Mouse (Mus musculus) MEL-GATA-1-ER (cell line): ENCODE measurements around the gene 5830473C10Rik.

Experiments used
- DNase-seq: peaks from one replicate; pipeline ENCODE4 v3.0.0-alpha.2; 2012; ENCODE audit warnings: low read depth; ENCODE audit errors: extremely low read depth

Gene 5830473C10Rik

DNA sequence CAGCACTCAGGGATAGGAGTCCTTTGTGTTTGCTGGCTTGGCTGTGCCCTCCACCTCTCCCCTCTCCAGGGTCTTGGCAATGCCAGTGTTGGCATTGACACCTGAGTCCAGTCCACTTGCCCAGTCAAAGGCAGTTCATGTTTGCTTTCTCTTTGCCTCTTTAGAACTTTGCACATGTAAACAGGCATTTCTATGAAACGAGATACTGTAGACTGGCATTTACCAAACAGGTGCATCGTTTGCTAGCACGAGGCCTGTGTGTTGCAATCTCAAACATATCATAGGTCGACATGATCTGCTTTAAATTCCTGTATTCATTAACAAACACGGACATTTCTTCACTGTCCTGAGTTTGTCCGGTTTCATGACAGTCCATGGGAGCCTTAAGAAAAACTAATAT is at the start of gene 5830473C10Rik:
Gene 5830473C10Rik (plus strand): TSS at position 365 of the 400 bp plus-strand sequence.
- no peak for DNase-seq

DNA sequence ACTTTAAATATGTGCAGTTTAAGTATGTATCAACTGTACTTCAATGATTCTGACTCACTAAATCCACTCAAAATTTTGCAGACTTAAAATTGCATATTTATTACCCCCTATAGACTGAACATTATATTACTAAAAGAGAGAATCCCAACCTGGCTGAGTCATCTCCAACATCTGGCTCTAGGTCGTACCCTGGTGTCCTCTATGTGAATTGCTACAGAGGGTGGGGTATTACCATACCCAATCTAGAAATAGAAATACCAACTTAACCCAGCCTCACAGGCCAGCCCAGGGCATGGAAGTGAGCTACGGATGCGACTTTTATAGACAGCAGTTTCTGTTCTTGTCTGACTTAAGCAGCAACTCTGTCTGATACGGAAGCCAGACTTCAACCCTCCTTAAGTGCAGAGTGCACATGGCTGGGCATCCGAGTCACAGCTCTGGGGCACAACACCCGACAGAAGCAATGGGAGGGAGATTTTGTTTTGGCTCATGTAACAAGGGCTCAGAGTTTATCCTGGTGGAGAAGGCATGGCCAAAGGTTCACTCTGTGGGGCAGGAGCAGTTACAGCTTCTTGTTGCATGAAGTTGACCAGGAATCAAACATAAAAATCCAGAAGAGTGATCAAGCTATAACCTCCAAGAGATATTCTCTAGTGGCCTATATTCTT is 48.5 kb upstream of the 5830473C10Rik start:
- DNase-seq = no peak

DNA sequence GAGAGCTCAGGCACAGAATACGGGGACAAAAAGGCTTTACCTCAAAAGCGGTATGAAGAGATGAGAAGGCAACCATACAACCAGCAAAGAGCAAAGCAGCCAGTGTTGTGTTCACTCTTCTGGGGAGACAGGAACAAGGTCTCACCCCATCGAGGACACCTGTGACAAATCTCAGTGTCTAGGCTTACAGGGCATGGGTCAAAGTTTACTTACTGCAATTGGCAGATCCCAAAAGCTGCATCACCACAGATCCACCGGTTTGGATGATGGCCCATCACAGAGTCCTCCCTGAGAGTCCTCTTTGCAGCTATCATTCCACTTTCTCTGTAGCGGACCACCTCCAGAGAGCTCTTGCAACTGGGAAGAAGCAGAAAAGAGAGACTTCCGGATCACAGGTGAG is 45.3 kb upstream of the 5830473C10Rik start:
- DNase-seq = no peak

- no peak for DNase-seq
Observed at GRCm38 (mm10) chr5:90518356-90519100, 42.4 kb upstream of the 5830473C10Rik start, which contains the start of gene Afm. Gene Afm, plus strand, starts transcription at chr5:90518932.

DNA sequence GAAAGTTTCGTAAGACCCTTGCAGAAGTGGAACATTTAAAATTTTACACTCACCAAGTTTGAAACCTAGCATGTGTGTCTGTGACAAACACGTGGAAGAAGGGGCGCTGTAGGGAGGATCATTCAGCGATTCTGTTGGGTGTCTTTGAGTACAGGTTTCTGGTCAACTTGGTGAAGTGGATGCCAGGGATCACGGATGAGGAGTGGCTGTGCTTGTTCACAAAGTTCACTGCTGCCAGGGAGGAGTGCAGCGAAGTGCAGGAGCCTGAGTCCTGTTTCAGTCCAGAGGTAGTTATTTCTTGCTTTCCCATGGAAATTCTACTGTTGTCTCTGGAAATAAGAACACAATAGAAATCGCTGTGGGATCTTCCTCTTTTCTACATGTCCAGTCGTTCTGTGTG is 9.7 kb upstream of the 5830473C10Rik start:
- DNase-seq = no peak

DNA sequence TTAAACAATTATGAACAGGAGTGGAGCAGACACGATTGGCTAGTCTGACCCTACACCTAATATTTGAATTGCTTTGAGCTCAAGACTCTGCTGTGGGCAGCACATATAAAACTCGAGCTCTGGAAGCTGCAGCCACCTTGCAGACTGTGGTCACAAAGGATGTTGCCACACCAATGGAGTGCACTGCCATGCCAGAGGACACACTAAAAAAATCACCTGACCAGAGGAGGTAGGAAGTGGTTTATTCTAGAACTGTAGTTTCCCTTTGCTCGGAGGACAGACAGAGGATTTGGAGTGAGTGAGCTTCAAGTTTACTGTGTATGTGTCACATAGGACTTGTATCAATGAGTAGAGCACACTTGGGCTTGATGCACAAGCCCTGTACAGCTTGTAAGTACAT is 4.9 kb upstream of the 5830473C10Rik start:
- DNase-seq = no peak

GRCm38 (mm10) chr5:90561721-90562275 is 891 bp downstream of the 5830473C10Rik start:
- no peak for DNase-seq

GRCm38 (mm10) chr5:90562880-90563279 is 2.0 kb downstream of the 5830473C10Rik start:
- DNase-seq = no peak

- no peak for DNase-seq
Observed at GRCm38 (mm10) chr5:90564161-90564560, 3.3 kb downstream of the 5830473C10Rik start.

- DNase-seq = no peak
Observed at GRCm38 (mm10) chr5:90565205-90565604, 4.3 kb downstream of the 5830473C10Rik start.

DNA sequence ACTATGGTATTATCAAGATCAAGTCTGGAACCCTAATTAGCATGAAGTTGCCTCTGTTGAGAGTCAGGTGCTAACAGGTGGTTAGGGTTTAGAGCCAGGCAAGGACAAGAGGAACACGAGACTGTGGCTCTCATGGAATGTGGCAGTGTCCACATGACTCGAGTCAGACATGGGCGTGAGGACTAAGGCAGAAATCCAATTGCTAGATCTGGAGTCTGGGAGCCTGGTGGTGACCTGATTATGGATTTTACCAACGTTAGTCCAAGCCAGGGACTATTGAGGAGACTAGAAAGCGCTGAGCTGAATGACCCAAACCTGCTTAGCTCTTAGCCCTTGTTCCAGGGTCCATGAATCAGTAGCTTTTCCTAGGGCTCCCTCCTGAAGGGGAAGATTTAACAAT is 6.9 kb downstream of the 5830473C10Rik start:
- no peak for DNase-seq

DNA sequence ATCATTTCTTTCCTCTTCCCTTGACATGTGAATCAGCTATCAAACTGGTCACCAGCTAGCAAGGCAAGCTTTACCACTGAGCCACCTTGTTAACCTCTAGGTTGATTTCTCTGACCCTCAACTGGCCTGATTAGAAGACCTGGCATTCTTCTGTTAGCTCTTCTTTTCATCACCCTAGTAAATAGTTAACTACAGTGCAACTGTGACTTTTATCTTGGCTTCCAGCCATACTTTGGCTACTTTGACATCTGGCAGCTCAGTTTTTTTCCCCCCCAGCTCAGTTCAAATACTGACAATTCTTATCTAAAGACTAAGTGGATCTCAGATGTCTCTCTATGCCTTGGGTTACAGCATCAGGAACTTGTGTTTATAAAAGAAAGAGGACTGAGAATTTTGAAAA is 7.4 kb downstream of the 5830473C10Rik start:
- DNase-seq = no peak

- DNase-seq = no peak
Observed at GRCm38 (mm10) chr5:90571216-90571615, 10.3 kb downstream of the 5830473C10Rik start.

- DNase-seq = no peak
Observed at GRCm38 (mm10) chr5:90577751-90578150, 16.8 kb downstream of the 5830473C10Rik start.

- no peak for DNase-seq
Observed at GRCm38 (mm10) chr5:90579556-90579955, 18.6 kb downstream of the 5830473C10Rik start.

DNA sequence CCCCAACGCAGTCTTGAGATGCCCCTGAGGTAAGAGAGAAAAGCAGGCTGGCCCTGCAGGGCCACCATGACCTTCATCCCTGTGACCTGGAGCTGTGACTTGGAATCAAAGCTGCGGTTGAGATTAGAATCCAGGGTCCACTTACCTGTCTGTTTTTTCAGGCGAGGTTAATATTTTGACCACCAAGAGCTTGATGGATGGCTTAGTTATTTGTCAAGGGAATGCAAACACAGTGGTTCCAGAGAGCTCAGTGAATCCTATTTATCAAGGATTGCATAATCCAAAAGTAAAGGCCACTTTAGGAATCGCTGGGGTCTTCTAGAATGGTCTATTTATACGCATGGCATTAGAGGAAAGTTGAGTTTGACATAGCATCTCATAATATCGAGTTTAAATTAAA is 21.3 kb downstream of the 5830473C10Rik start:
- no peak for DNase-seq

DNA sequence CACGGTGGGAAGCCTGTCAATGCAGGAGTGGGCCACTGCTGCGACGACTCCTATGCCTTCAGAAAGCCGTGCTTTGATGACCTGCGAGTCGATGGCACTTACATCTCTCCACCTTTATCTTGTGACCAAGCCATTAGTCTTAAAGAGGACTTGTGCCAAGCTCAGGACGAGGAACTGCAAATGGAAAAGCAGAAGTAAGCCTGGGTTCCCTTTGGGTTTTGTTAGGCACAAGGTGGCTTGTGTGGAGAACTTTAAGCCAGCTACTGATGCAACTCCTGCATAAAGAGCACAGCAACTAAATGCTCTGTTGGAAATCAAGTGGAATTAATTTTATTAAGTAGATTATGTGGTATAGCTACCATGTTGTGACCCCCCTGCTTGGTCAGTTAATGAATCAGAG is 23.9 kb downstream of the 5830473C10Rik start:
- no peak for DNase-seq

DNA sequence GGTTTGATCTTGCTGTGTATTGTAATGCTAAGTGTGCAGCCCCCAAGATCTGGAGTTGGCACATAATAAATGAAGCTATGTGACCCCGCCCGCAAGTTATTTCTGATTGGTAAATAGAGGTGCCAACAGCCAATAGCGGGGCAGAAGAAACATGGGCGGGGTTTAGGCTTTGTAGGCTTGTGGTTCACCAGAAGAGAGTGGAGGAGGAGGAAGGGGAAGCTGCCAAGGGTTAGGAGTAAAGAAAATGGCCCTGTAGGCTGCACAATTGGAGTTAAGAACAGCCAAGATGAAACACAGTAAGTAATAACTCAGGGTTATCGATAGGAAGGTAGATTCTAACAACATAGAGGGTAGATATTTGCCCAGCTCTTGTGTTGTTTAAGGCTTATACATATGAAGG is 25.6 kb downstream of the 5830473C10Rik start:
- no peak for DNase-seq

DNA sequence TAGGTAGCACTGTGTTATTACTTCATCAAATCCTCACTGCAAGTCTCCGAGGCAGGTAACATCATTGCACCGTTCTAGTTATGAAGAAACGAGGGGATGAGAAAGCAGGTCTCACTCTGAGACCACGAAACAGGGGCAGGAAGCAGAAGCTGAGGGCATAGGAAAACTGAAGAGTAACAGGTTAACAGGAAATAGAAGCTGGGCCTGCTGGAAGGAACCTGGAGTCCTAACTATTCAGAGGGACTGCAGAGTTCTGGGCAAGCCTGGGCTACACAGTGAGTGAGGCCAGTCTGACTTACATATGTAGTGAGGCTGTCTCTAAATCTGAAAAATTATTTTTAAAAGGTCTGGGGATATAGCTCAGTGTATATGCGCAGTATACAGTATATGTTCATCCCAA is 27.2 kb downstream of the 5830473C10Rik start:
- no peak for DNase-seq

DNA sequence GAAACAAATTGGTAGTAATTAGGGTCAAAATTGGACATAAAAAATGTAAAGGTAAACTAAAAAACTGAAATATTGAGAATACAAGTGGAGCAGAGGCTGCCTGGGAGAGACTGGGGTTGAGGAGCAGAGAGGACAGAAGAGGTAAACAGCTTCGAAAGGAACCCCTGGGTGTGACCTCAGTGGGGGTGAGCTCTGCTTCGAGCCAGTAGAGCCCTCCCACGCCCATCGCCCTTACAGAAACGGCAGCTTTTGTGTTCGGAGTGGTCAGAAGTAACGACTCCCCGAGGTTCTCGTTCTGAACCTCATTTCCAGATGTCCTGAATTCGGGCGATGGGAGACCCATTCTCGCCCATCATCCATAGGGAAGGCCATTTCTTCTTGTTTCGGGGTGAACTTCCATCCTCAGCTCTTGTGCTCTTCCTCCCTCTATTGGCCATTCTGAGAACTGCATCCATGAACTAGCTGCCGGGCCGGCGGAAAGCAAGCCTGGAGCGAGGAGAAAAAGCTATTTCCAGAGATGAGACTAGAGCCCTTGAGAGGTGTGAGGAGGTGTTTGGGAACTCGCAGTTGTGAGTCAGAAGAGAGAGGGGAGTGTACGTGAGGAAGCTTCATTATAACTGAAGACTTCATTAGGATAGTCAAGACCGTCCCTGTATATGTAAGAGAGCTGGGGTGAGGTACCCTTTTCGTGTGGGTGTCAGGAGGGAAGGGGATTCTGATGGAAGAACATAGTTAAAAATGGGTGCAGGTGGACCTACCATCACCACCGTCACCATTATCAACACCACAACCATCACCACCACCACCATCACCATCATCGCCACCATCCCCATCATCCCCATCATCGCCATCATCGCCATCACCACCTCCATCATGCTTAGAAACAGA is 28.0 kb downstream of the 5830473C10Rik start:
- DNase-seq = no peak

DNA sequence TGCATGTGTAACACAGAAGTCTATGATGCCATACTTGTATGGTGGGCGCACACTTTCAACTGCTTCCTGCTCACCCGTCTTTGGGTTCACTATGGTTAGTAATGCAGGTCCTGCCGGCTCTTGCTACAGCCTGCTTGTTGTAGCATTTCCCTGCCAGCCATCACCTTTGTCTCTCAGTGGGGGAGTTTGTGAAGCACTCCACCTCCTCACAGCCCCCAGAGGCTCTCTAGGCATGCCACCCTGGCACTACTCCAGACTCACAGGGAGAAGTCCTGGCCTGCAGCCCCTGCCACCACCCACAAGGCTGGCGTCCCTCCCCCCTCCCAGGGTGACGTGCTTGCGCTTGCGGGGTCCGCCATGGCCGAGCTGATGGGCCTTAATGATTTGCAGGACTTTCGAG is 29.8 kb downstream of the 5830473C10Rik start:
- DNase-seq = no peak

- no peak for DNase-seq
Observed at GRCm38 (mm10) chr5:90591936-90592335, 31.0 kb downstream of the 5830473C10Rik start.
